Mouse (Mus musculus) kidney, embryonic 15.5 days (tissue): ENCODE results near the gene Nrgn. TPM values are rescaled to one million over a fixed set of nuclear protein-coding genes. Genes with fewer than 3 reads are reported as not detected.

Experiments
- ATAC-seq: fragments of 200-750 bp; cut with Nextera tagmentation; replicated peaks from 2 replicates; pipeline ENCODE4 v1.8.0; 2017; ENCODE audit warnings: moderate TSS enrichment; ENCODE audit not compliant: low FRiP score
- H3K27ac ChIP-seq: fragments of 300-500 bp; sonication (generic); 2 replicates; pipeline ENCODE4 v1.5.1; 2015; ENCODE audit warnings: mild to moderate bottlenecking, inconsistent platforms
- H3K27me3 ChIP-seq: fragments of 300-500 bp; sonication (generic); 2 replicates; pipeline ENCODE4 v1.6.1; 2015; ENCODE audit warnings: inconsistent platforms
- H3K36me3 ChIP-seq: fragments of 300-500 bp; sonication (generic); 2 replicates; pipeline ENCODE4 v1.6.1; 2015; ENCODE audit warnings: inconsistent platforms
- H3K4me1 ChIP-seq: fragments of 300-500 bp; sonication (generic); 2 replicates; pipeline ENCODE4 v1.6.1; 2015; ENCODE audit warnings: inconsistent platforms
- H3K4me2 ChIP-seq: fragments of 300-500 bp; sonication (generic); 2 replicates; pipeline ENCODE4 v1.6.1; 2015; ENCODE audit warnings: moderate library complexity, mild to moderate bottlenecking, inconsistent platforms
- H3K4me3 ChIP-seq: fragments of 300-500 bp; sonication (generic); replicated peaks from 2 replicates; pipeline ENCODE4 v1.5.1; 2015; ENCODE audit warnings: mild to moderate bottlenecking, inconsistent platforms
- H3K9ac ChIP-seq: fragments of 300-500 bp; sonication (generic); 2 replicates; pipeline ENCODE4 v1.6.1; 2015; ENCODE audit warnings: mild to moderate bottlenecking, inconsistent platforms
- H3K9me3 ChIP-seq: fragments of 300-500 bp; sonication (generic); replicated peaks from 2 replicates; pipeline ENCODE4 v1.6.1; 2016; ENCODE audit warnings: inconsistent platforms
- WGBS: fragments of 180-500 bp; shearing (Covaris S2); methylation state at CpG from one replicate; pipeline ENCODE4 v1.1.7; 2015; ENCODE audit warnings: mixed read lengths; 5-methylcytosine and 5-hydroxymethylcytosine counted together
- polyA plus RNA-seq: library from polyadenylated mRNA; unstranded; fragments of >200 nt; fragmentation: Nextera tagmentation; extraction: Ambion mirVana; gene quantifications from 2 replicates; pipeline ENCODE4 v1.2.1, GENCODE M21; 2015

The Nrgn gene
- polyA plus RNA-seq, 1 experiment from 2014 or later, result 4.2 TPM

DNA sequence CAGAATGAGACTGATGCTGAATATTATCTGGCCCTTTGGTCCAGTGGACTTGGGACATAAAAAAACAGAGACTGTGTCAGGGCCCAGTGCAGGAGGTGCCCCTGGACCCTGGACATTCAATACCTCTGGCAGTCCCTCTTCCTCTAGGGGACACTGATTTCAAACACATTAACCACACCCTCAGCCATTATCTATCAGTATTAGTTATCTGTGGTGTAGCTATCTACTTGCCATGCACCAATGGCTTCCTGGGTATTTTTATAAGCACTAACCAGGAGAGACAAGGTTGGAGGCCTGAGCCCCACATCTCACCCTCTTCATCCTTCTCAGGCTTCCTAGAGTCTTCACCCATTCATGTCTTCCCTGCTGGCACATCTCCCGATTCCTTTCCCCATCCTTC is 2.3 kb downstream of the Nrgn start:
- WGBS, result 44% methylated on average over 1 of the region's 1 CpGs
- no peak for ATAC-seq
- no peaks in the 10 kb centered on the region for H3K9me3 ChIP-seq
- H3K9ac ChIP-seq, result no peak overlapping the region
- H3K36me3 ChIP-seq, result no peaks in the 10 kb centered on the region
- H3K4me2 ChIP-seq, result no peak overlapping the region
- H3K27me3 ChIP-seq, result peaks cover 88% of the 10 kb centered on the region
- H3K4me3 ChIP-seq, result no peak overlapping the region
- H3K4me1 ChIP-seq, result peaks cover 34% of the 10 kb centered on the region
- no peak overlapping the region for H3K27ac ChIP-seq

DNA sequence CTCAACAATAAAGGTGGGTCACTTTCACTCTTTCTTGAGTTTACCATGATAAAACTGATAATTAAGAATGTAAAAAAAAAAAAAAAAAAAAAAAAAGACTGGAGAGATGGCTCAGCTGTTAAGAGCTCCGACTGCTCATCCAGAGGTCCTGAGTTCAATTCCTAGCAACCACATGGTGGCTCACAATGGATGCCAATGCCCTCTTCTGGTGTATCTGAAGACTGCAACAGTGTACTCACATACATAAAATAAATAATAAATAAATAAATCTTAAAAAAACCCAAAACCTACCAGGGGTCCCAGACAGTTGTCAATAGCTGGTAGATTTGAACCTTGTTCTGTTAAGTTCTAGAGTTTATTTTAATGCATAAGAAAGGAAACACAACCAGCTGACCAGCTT is 5.8 kb downstream of the Nrgn start:
- H3K4me1 ChIP-seq, result peaks cover 28% of the 10 kb centered on the region
- H3K27ac ChIP-seq, result no peak overlapping the region
- no peak overlapping the region for H3K4me2 ChIP-seq
- H3K36me3 ChIP-seq, result no peaks in the 10 kb centered on the region
- no peaks in the 10 kb centered on the region for H3K9me3 ChIP-seq
- no peak overlapping the region for H3K4me3 ChIP-seq
- no peak overlapping the region for H3K9ac ChIP-seq
- 64% methylated on average over 1 of the region's 1 CpGs for WGBS
- H3K27me3 ChIP-seq, result peaks cover 83% of the 10 kb centered on the region
- ATAC-seq, result no peak

DNA sequence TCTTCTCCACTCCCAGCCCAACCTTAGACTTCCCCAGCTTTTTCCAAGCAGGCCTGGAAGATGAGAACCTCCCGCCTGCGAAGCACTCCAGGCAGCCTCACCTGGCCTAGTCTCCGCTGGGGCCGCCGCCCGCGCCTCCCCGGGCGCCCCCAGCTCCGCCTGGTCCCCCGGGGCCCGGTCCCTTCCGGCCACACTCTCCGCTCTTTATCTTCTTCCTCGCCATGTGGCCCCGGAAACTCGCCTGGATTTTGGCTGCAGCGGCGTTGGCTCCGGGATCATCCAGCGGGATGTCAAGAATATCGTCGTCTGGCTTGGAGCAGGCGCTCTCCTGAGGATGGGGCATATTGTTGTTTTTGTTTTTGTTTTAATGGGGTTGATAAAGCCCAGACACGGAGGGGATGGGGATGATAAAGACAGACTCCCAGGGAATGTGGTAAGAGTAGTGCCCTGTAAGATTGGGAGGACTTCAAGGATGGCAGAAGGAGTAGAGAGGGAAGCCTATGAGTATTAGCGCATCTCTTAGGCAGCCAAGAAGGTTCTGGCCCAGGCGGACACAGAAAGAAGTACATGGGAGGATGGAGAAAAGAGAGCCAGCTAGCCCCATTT is 6.8 kb downstream of the Nrgn start:
- Histone ChIP-seq H3K4me2 (0 out of 2 replicates have a peak overlapping the region, but pooled peaks have one; percentile 75), H3K36me3 (no peaks in the 10 kb centered on the region), H3K9ac (no peak overlapping the region), H3K4me1 (peaks cover 23% of the 10 kb centered on the region), H3K9me3 (no peaks in the 10 kb centered on the region), H3K27ac (no peak overlapping the region), H3K4me3 (no peak overlapping the region), H3K27me3 (peaks cover 73% of the 10 kb centered on the region)
- 17% methylated on average over 27 of the region's 27 CpGs for WGBS
- no peak for ATAC-seq

DNA sequence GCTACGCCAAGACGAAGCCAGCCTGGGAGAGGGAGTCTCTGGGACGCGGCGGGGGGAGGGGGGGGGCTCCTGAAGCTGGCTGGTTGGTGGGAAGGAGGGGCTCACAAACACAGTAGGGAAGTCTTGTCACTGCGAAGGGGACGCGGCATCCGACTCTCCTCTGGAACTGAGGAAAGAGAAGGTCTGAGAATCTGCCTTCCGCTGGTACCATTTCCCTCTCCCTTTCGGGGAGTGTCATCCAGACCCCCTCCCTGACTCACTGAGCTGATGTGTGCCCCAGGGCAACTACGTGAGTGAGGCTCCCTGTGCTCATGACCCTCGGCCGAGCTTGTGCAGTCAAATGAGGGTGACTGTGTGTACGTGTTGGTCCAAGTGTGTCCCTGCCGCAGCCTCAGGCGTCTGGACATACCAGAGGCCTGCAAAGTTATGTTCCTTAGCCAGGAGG is 7.5 kb downstream of the Nrgn start:
- peak overlapping the region; percentile 44 for H3K4me3 ChIP-seq
- H3K4me1 ChIP-seq, result peaks cover 23% of the 10 kb centered on the region
- H3K27ac ChIP-seq, result no peak overlapping the region
- WGBS, result 9% methylated on average over 17 of the region's 17 CpGs
- no peaks in the 10 kb centered on the region for H3K36me3 ChIP-seq
- peaks cover 66% of the 10 kb centered on the region for H3K27me3 ChIP-seq
- peak overlapping the region; percentile 75 for H3K4me2 ChIP-seq
- H3K9me3 ChIP-seq, result no peaks in the 10 kb centered on the region
- H3K9ac ChIP-seq, result 0 out of 2 replicates have a peak overlapping the region, but pooled peaks have one; percentile 8
- ATAC-seq, result peak; percentile 30

DNA sequence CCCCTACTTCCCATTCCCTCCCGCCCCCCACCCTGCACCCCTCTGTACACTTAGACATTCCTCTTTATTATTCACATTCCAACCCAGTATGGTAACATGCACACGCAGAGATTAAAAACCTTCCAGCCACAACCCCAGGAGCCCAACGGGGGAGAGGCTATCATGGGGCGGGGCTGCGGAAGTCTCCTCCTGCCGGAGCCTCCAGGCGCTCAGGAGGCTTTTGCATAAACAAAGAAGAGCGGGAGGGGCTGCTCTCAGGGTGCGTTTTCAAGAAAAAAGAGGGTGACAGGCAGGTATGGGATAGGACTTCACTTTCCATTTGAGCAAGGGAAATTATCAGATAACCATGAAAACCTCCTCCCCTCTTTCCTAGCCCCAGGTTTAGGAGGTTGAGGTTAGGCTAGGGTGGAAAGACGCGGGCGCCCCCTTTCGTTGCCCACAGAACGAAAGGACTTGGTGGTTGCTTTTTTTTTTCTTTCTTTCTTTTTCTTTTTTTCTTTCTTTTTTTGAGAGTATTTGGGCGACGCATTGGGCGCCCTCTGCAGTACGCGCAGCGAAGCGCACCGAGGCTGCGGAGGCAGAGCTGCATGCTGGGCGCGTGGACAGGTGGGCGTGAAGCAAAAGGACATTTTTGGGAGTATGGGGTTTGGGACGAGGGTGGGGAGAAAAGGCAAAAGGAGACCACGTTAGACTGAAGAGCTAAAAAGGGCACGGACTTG is 8.1 kb downstream of the Nrgn start:
- Histone ChIP-seq H3K4me1 (peaks cover 24% of the 10 kb centered on the region), H3K9ac (0 out of 2 replicates have a peak overlapping the region, but pooled peaks have one; percentile 8), H3K4me2 (peak overlapping the region; percentile 75), H3K27ac (no peak overlapping the region), H3K9me3 (no peaks in the 10 kb centered on the region), H3K4me3 (peak overlapping the region; percentile 44), H3K36me3 (no peaks in the 10 kb centered on the region), H3K27me3 (peaks cover 60% of the 10 kb centered on the region)
- 2% methylated on average over 29 of the region's 29 CpGs for WGBS
- ATAC-seq, result peak; percentile 76

DNA sequence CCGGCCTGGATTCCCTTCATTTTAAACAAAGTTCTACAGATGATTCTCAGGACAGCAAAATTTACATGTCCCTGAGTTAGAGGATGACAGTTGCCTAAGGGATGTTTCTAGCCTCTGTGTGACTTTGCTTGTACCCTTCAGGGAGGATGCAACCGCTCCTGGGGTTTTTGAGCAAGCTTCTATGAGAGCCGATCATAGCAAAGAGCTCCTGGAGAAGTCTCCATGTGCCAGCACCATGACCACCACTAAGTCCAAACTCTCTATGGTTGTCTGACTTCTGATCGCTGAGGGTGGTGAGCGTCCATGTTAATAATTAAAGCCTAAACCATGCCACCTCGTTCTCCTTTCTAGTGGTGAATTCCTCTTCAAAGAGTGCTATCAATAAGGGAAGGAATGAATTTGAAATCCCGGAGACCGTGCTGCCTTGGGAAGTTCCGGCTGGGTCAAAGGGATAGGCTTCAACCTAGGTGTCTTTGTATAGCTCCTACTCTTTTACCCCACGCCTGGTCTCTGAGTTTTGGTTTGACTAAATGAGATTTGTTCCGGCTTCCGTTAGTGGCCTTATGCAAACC is 8.7 kb downstream of the Nrgn start:
- H3K27me3 ChIP-seq, result peaks cover 56% of the 10 kb centered on the region
- H3K4me3 ChIP-seq, result peak overlapping the region; percentile 44
- peak; percentile 1; the same call in 1 of the 2 replicates for ATAC-seq
- H3K4me1 ChIP-seq, result peaks cover 31% of the 10 kb centered on the region
- H3K36me3 ChIP-seq, result no peaks in the 10 kb centered on the region
- 29% methylated on average over 12 of the region's 12 CpGs for WGBS
- H3K4me2 ChIP-seq, result peak overlapping the region; percentile 75
- H3K9ac ChIP-seq, result no peak overlapping the region
- H3K9me3 ChIP-seq, result no peaks in the 10 kb centered on the region
- H3K27ac ChIP-seq, result no peak overlapping the region

DNA sequence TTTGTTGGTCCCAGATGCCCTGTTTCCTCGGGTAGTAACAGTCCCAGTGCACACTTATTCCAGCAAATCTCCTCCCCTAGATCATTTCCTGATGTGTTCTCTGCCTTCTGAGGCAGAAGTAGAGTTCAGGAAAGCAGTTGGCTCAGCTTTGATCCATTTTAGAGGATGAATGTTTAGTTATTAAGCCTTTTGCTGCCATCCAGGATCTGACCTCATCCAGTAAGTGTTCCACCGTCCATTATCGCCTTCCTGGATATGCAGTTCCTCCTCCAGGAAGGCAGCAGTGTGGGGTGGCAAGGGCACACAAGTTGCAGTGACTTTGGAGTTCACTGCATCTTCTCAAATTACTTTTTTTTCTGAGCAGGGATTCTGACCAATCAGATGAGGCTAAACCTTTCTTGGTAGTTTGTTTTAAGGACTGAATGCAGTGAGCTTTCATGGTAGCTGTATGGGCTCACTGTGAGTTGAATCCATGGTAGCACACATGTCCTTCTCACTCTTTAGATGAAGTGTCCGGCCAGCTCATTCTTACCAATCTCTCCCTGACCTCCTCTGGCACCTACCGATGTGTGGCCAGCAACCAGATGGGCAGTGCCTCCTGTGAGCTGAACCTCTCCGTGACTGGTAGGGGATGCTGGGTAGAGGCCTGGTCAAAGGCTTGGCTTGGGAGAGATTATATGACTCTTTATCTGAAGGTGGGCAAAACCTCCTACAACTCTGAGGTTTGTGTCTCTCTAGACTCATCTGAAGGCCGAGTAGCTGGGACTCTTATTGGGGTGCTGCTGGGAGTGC is 10.7 kb downstream of the Nrgn start:
- 64% methylated on average over 7 of the region's 7 CpGs for WGBS
- Histone ChIP-seq H3K9ac (no peak overlapping the region), H3K9me3 (no peaks in the 10 kb centered on the region), H3K36me3 (no peaks in the 10 kb centered on the region), H3K27me3 (peaks cover 43% of the 10 kb centered on the region), H3K27ac (peak overlapping the region; percentile 41), H3K4me1 (peaks cover 36% of the 10 kb centered on the region), H3K4me3 (no peak overlapping the region), H3K4me2 (no peak overlapping the region)
- ATAC-seq, result no peak

DNA sequence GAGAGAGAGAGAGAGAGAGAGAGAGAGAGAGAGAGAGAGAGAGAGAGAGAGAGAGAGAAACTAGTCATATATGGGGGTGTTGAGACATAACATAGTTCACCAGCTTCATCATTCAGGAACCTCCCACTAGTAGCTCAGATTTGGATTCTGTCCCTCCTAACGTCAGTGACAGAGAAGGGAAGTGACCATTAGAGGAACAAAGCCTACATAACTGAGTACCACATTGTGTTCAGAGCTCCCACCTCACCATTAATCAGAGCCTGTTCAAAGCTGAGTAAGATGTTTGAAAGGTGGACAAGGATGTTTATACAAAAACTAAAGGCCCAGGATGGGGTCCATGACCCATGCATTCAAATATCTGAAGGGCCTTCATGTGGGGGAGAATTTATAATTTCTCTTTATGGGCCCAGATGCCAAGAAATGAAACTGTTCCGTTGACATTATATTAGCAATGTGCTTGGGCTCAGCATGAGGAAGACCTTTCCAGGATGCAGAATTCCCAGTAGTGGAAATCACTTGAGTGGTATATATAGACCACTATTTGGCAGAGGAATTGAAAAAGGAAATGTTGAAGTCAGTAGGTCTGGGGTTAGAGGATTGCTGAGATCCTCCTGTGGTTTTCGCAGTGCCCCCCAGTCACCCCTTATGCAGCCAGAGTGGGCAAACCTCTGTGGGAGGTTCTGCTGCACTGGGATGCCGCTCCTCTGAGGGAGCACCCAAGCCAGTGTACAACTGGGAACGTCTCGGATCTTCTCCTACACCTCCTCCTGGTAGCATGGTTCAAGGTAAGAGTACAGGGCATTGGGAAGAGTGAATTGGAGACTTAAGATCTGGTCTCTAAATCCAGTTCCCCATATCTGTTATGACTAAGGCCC is 11.8 kb downstream of the Nrgn start:
- 88% methylated on average over 6 of the region's 6 CpGs for WGBS

DNA sequence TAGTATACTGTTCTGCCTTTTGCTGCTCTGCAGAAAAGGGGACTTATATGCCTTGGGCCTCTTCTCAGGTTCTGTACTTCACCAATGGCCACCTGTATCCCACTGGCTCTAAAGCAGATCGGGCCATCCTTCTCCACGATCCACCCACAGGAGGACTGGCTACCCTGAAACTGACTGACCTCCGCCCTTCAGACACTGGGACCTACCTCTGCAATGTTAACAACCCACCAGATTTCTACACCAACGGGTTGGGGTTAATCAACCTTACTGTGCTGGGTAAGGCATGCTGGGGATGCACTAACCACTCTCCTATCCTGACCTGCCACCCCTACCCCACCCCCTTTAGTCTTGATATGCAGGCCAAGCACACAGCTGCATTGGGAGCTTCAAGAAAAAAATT is 12.5 kb downstream of the Nrgn start:
- WGBS, result 89% methylated on average over 4 of the region's 4 CpGs
- H3K27me3 ChIP-seq, result peaks cover 25% of the 10 kb centered on the region
- H3K4me3 ChIP-seq, result no peak overlapping the region
- H3K36me3 ChIP-seq, result no peaks in the 10 kb centered on the region
- ATAC-seq, result no peak
- H3K4me2 ChIP-seq, result no peak overlapping the region
- peaks cover 28% of the 10 kb centered on the region for H3K4me1 ChIP-seq
- no peak overlapping the region for H3K27ac ChIP-seq
- no peaks in the 10 kb centered on the region for H3K9me3 ChIP-seq
- H3K9ac ChIP-seq, result no peak overlapping the region

More for the DNA sequence above, 11.8 kb downstream of the Nrgn start:
- ATAC-seq, result no peak
- Histone ChIP-seq H3K4me3 (no peak overlapping the region), H3K4me2 (no peak overlapping the region), H3K9me3 (no peaks in the 10 kb centered on the region), H3K9ac (no peak overlapping the region), H3K27ac (peak overlapping the region; percentile 41; the same call in 1 of the 2 replicates), H3K36me3 (no peaks in the 10 kb centered on the region), H3K4me1 (peaks cover 35% of the 10 kb centered on the region), H3K27me3 (peaks cover 32% of the 10 kb centered on the region)

DNA sequence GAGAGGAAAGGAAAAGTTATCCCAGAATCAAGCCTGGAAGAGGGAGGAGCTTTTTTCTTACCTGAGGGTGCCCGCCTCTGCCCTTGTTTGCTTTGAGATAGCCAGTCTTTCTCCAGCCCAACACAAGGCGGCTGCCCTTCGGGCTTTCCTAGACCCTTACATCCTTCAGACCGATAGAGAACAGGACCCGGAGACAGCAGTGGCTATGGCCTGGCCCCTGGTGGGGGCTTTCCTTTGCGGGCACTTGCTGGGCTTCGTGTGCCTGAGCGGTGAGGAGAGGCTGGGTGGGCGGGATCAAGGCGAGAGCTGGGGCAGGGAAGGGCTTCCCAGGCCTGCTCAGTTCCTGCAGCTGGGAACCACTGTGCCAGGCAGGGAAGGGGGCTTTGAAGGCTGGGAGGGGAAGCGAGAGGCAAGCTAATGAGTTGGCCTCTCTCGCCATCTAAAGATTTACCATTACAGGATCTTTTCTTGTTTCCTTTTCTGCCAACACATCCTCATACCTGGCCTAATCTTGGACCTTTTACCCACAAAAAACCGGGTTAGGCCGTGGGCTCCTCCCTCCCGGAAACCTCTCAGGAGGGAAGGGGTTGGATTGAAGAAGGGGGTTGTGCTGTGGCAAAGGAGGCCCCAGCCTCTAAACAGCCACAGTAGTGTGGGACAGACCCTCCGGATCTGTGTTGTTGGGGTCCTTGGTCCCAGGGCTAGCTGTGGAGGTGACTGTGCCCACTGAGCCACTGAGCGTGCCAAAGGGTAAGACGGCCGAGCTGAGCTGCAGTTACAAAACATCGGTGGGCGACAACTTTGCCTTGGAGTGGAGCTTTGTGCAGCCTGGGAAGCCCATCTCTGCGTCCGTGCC is 13.3 kb downstream of the Nrgn start, which contains the start of gene Vsig2:
Gene Vsig2, plus strand, starts transcription at position 86 of the 856 bp plus-strand sequence.
- Histone ChIP-seq H3K27me3 (peaks cover 22% of the 10 kb centered on the region), H3K9me3 (no peaks in the 10 kb centered on the region), H3K4me3 (no peak within 1 kb of the TSS), H3K9ac (no peak within 1 kb of the TSS), H3K4me1 (peaks cover 20% of the 10 kb centered on the region), H3K27ac (no peak within 1 kb of the TSS), H3K4me2 (no peak within 1 kb of the TSS), H3K36me3 (no peaks in the 10 kb centered on the region)
- WGBS, result 54% methylated on average over 23 of the region's 23 CpGs
- no peak; the same call in 1 of the 2 replicates for ATAC-seq
